Mouse (Mus musculus): ENCODE measurements around the gene 1700016C15Rik.

Gene 1700016C15Rik

DNA sequence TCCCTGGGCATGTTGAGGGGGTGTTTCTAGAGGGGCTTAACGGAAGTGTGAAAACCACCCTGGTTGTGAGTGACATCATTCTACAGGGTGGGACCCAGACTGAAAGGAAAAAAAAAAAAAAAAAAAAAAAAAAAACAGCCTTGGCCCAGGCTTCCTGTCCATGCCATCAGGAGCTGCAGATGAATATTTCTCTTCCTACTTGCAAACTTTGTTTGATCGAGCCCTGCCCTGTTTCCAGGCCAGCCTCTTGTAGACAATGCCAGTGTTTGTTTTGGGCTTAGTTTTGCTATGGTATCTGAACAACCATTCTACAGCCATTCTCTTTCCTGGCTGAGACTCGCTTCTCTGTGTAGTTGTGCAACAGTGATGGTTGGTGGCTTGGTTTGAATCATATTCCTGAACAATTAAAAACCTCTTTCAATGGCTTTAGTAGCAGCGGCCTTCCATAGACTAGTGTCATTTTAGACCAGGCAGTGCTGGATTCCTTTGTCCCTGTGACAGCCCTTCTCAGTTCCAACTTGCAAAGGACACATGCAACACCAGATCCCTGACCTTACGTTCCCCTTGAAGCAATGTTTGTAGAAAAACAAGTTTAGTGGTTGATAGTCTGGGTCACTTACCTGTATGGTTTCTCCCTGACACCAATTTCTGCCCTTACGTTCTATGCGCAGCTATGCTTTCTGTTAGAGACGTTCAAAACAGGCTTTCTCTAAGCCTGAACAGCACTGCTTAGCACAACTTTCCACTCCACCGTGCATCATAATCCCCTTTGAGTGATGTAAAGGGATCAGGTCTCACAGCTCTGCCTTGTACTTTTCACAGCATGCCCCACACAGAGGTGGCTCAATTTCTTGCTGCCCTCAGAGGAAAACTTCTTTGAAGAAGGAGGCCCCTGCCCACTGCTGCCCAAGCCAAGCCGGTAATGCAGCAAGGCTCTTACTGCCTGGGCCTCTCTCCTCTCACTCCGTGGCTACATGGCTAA, at the start of gene 1700016C15Rik:
Gene 1700016C15Rik (plus strand): TSS at position 772 of the 982 bp plus-strand sequence.
- 74% methylated on average over 11 of the region's 11 CpGs for WGBS

DNA sequence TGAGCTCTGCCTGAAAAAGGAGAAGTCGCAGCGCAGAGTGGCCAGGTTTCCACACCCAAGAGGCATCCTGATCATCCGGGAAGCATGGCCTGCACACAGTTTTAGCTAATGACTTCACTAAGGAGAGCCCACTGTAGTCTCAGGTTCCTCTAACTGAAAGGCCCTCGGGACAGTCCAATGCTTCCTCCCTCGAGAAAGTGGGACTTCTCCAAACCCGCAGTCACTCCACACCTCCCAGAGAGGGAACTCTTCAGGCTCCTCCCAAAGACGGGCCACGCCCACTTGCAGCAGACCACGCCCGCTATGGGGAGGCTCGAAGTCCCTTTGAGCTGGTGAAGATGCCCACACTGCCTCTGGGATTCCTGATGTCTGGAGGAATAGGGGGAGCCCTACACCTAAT, 48.4 kb upstream of the 1700016C15Rik start:
- 79% methylated on average over 11 of the region's 11 CpGs for WGBS

DNA sequence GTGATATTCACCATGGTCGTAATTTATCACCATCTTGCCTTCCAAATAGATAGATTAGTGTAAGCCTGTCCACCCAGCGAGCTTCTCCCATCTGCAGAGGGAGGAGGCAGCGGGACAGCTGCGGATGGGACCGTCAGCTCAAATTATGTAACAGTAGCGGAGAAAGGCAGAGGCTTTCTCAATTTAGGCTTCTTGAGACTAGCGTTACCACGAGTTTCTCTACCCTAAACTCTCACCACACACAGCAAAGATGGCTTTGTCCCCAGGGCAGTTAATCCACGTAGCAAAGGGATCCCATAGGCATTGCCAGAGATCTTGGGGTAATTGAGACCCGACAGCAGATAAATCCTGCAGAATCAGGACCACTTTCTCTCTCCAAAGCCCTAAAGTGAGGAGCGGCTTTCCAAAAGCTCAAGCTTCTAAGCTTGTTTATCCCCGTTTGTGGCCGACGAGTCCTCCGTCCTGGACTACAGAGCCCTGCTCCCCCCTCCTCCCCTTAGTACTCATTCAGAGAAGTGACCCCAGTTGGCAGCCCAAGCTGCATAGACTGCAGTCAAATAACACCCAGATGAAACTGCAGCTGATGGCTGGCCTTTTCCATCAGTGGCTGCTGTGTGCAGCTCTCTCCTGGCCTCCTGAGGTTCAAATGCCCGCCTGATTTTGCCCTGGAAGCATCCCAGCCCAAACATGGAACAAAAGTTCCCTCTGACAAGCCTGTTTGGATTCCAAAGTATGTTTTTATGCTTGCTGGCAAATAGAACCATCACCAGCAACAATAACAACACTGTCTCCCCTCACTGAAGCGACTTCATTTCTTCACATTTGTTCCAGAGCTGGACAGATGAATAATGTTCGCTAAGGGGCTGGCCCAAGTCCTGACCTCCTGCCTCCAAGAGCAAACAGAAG, 45.4 kb upstream of the 1700016C15Rik start:
- WGBS: 45% methylated on average over 18 of the region's 18 CpGs

DNA sequence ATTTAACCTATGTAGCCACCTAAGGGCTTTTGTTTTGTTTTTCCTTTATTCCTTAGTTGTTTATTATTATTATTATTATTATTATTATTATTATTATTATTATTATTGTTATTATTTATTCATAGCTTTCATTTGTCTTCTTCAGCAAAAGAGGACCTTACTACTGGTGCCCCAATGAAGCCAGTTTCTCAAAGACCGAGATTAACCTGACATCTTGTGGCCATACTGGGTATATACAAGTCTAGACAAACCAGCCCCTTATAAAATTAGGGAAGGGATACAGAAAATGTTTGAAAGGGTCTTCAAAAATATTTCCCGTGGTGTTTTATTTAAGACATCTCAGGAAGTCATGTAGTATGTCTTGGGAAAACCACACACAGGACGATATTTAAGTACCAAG, 44.7 kb upstream of the 1700016C15Rik start:
- WGBS: 5% methylated on average over 3 of the region's 3 CpGs

DNA sequence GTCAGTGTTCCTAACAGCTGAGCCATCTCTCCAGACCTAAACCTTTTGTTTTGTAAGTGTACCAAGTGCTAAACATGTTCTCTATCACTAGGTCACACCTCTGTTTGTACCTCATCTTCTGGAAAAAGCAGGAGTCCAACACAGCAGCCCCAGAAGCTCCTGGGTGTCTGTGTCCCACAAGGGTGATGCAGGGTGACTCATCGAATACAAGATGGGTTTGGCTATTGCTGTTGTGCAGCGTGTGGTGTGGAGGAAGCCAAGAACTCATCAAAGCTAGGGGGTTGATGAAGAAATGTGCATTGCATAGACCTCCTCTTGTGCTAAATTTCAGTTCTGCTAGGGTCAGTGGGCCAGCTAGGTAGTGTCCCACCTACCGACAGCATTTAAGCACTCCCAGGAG, 43.5 kb upstream of the 1700016C15Rik start:
- 61% methylated on average over 3 of the region's 3 CpGs for WGBS

DNA sequence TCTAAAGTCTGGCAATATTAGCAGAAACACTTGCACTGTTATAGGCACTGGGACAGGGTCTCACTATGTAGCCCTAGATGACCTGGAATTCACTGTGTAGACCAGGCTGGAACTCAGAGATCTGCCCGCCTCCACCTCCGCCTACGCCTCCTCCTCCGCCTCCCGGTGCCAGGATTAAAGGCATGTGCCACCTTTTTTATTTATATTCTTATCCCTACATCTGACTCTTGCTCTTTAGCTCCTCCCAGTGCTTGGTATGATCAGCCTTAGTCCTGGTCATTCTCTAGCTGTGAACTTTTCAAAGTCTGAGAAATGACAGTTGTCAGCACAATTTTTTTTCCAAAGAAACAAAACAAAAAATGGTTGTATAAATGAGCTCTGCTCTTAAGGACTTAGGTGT, 42.6 kb upstream of the 1700016C15Rik start:
- 72% methylated on average over 5 of the region's 5 CpGs for WGBS

DNA sequence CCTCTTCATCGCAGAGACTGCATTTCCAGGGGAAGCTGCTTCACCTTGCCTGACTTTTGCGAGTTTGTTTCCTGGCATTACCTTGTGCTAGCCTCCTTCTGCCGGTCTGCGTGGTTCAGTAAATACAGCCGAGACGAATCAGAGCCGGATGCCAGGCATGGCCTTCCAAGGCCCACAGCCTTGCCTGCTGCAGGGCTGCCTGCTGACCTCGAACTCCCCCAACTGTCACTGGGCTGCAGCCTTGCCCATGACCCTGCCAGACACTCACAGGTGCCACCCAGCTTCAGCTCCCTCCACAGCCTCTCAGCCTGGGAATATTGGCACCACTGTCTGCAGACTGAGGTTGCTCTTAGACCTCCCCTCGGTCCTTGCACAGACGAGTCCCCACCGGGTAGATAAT, 37.1 kb upstream of the 1700016C15Rik start:
- WGBS: 85% methylated on average over 11 of the region's 11 CpGs

DNA sequence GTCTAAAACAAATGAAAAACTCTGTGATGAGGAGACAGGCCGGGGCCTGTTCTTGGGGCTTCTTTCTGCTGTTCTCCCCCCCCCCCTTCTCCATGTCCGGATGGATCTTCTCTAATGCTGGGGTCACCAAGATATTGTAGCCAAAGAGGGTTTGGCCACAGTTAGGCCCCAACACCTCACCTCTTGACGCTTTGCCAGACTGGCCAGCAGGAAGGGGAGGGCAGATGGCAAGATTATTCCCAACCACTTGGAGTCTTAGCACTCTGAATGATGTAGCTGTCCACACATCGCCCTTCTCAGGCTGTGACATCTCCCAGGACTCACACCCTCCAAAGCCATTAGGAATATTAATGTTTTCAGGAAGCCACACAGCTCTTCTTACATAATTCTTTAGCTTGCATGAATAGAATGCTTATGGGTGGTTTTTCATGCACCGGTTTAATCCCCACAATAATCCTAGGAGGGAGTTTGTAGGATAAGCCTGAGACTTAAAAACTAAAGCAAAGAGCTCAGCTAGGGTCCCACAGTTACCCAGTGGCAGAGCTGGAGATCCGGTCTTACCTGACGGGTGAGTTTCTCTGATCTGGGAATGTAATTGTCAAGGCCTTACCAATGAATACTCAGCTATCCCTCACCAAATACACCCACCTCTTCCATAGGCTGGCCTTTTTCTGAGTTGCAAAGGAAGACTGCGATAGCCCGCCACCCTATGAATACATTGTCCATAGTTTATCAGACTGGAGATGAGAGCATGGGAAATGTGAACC, 35.9 kb upstream of the 1700016C15Rik start:
- WGBS: 89% methylated on average over 9 of the region's 9 CpGs

DNA sequence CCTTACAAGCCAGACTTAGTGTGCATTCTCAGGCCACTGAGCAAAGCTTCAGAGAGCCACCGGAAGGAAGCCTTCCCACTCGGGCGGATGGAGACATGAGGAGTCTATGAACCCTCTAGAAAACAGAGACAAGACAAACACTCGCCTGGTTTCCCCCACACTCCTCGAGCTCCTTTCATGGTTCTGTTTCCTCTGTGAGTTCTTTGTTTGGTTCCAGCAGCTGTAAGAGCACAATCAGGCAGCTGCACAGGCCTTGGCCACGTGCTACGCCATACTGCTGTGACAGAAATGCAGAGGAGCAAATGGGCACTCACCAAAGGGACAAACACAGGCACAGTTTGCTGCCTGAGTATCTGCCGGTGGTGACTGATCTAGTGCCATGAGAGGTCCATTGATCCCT, 29.1 kb upstream of the 1700016C15Rik start:
- 68% methylated on average over 8 of the region's 8 CpGs for WGBS

DNA sequence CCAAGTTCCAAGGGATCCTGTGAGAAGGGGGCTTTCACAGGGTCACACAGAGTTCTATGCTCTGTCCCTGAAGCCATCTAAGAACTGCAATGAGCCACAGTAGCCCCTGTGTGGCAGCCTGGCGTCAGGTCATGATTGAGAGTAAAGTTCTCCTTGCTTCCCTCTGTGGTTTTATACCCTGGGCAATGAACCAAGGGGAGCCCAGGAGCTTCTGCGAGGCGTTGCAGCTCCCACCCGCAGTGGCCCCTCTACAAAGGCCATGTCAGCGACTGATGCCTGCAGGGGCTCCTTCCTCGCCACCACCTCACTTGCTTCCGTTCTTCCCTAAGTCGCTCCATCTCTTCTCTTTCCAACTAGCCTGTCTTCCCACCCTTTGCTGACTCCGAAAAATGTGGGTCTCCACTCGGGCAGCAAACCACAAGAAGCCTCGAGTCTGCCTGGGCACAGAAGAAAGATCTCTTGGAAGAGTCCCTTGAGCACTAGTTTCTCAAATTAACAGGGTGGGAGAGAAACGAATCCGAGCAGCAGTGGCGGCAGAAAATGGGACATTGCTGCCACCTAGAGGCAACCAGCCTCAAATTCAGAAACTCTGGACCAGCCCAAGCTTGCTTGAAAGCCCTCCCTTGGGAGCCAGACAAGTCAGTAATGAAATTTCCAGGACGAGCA, 27.0 kb upstream of the 1700016C15Rik start:
- 3% methylated on average over 15 of the region's 15 CpGs for WGBS

DNA sequence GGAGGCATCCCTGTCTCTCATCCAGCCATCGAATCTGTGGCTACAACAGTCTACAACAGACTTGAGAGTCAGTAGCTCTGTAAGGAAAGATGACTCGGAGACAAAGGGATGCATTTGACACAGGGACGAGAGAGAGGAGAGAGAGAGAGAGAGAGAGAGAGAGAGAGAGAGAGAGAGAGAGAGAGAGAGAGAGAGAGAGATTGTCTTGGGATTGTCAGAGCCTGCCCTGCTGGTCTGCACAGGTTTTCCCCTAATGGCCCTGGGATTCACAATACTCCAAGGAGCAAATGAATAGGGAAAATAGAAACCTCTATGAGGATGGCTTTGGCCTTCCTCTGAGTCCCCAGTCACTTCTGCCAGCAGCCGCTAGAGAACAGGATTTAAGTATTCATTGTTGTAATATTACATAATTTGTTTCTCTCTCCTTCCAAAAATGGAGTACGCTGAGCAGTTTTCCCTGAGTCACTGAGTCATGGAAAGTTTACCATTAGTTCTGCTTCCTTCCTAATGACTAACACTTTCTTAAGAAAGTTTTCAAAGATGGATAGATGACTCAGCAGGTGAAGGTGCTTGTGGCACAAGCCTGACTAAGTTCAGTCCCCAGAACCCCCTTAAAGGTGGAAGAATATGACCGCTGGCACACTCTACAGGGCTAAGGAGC, 26.3 kb upstream of the 1700016C15Rik start:
- 34% methylated on average over 6 of the region's 6 CpGs for WGBS

DNA sequence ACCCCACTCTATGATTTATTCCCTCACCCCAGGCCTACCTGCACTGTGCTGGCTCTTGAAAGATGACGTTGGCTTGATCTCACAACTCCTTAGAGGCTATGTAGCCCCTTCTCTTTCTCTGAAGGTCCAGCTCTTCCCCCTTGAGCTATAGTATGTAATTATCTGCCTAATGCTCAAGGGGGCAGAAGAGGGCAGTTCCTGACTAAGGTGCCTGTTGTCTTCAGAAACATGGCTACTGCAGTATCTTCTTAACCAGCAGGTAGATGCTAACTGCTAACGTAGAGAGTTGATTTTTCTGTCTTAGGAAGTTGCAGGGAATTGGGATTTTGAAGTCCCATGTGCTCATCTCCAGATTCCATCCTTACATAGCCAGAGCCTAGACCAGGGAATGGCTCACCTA, 24.4 kb upstream of the 1700016C15Rik start:
- 71% methylated on average over 2 of the region's 2 CpGs for WGBS

DNA sequence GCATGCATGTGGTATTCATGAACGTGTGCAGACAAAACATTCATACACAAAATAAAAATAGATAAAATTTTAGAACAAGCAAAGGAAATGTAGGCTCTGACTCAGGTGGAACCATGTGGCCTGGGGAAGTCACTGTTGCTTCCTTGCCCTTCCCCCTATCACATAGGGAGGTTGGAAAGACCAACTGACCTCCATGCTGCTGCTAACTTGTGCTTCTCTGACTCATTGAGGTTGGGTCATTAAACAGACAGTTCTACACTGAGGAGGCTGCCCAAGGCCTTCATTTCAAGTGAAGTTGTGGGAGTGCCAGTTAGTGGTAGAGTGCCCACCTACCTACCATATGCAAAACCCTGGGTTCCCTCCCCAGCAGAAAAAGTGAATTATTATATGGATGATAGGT, 22.0 kb upstream of the 1700016C15Rik start:
- 77% methylated on average over 1 of the region's 1 CpGs for WGBS

DNA sequence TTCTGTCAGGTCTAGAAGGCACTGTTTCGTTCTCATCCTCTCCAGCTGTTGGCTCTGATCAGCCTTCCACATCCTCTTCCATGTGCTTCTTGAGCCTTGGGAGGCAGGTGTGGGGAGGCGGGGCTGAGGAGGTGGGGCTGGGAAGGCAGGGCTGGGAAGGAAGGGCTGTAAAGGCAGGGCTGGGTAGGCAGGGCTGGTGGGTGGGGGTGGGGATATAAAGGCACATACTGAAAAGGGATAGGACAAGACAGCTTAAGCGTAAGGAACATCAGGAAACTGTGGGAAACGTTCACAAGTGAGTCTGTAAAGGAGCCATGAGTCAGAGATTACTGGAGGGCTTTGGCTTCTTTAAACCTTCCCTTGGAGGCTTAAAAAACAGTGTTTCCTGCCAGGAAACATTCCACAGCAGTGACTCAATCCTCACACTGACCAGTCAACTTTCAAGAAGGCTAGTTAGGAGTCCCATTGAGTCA, 21.0 kb upstream of the 1700016C15Rik start:
- WGBS: 48% methylated on average over 4 of the region's 4 CpGs

DNA sequence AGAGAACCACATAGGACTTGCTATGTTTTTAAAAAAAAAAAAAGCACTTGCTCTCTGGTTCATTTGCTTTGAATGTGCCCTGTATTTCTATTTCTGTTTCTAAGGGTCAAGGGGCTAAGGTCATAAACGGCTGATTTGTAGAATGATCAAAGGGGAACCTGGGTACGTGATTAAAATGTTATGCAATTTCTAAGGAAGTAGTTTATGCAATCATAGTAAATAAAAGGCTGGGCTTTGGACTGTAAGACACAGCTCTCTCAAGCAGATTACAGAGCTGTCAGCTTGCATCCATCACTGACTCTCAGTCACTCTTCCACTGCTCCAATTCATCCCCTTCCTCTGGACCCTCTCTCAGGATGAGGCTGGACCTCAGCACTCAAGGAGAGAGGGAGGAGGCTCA, 18.6 kb upstream of the 1700016C15Rik start:
- 68% methylated on average over 2 of the region's 2 CpGs for WGBS

DNA sequence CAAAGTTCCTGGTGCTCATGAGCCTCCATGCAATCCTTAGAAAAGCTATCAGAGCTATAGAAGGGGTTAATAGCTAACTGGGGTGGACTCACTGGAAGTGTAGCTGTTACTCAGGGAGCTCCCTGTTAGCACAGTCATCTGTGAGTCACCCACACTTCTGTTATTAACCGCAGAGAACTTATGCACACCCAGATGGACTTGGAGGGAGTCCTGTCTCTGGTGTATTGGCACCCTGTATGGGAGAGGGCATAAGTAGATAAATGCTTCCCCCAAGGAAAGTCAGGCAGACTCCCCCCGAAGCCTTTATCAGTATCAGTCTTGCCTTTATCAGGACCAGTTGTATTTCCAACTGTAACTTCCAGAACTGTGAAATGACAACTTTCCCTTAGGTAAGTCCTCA, 18.2 kb upstream of the 1700016C15Rik start:
- 76% methylated on average over 2 of the region's 2 CpGs for WGBS

DNA sequence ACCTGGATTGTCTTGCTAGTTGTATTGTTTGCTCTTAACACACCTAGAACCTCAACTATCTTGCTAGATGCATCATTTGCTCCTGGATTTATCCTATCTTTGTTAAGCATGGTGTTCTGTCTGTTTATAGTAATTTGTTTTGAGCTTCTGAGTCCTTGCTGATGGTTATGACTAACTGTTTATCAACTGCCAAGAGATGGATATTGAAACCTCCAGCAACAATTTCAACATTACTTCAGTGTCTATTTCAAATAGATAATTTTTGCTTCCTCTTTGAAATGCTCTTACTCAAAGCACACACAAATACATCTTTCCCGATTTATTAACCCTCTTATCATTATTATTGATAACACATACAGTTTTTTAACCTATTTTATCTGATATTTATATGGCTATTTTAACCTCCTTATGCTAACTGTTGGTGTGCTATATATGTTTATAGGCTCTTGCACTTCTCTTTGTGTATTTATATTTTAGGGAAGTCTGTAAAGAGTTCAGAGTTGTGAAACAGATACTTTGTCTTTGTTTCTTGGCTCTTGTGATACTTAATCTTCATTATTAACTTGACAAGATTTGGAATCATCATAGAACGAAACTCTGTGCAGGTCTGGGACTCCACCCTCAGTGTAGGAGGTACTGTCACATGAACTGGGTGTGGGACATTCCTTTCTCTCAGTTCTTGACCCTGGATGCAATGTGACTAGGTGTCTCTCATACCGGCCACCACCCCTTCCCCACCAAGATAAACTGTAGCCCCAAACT, 15.8 kb upstream of the 1700016C15Rik start:
- WGBS: 80% methylated on average over 3 of the region's 3 CpGs

DNA sequence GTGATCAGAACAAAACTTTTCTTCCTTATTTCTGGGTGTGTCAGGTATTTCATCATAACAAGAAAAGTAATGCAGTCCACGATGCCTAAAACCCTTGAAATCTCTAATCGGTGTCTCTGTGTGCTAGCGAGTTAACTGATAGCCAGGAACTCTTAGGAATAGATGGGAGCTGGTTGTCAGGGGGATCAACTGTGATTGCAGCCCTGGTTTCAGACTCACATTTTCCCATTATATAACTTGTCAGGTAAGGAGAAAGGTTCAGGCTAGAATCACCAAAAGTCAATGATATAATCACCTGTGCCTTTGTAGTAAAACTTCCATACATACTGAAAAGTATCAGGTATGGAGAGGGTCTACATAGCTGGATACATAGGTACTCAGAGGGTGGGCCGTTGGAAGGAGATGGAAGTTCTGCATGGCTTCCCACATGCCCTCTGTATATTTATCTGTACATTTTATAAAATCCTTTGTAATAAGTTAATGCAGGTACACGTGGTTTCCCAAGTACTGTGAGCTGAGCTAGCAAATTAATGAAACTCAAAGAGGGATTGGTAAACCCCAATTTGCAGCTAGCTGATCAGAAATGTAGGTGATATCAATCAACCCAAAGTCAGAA, 15.1 kb upstream of the 1700016C15Rik start:
- 92% methylated on average over 5 of the region's 5 CpGs for WGBS

DNA sequence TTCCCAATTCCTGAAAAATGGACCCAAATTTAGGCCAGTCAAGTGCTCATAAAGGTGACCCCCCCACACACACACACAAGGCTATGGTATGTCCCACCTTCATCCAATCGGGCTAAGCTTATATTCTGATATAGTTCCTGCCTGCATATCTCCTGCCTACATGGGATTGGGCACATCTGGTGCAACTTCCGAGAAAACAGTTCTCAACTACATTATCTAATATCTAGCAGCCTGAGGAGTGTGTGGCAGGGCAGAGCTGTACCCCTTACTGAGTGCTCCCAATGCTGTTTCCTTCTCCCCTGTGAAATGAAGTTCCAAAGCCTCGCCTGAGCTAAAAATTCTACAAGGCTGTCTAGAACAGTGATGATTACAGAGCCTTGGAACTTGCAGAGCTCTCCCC, 13.2 kb upstream of the 1700016C15Rik start:
- WGBS: 83% methylated on average over 3 of the region's 3 CpGs

Measured in cerebral cortex, adult 2 months (tissue).